Mouse (Mus musculus): ENCODE measurements around the gene Acot7. TPM values are rescaled to one million over a fixed set of nuclear protein-coding genes. Genes with fewer than 3 reads are reported as not detected.

The Acot7 gene
- polyA plus RNA-seq, 1 experiment = 167 TPM

- no peaks in the 10 kb centered on the region for H3K36me3 ChIP-seq (ENCODE audit: control insufficient read depth, insufficient read depth)
- TF ChIP-seq TCF3 (IDR thresholded peaks at IDR 0.05; ENCODE audit: insufficient read length, low read depth) = no peak
- peak; percentile 94 for TF ChIP-seq CEBPB (IDR thresholded peaks at IDR 0.05; ENCODE audit: insufficient read depth, poor library complexity, severe bottlenecking)
- H3K4me3 ChIP-seq = peak overlapping the region; percentile 20
- H3K27me3 ChIP-seq (ENCODE audit: control insufficient read depth, insufficient read depth, insufficient read length) = no peaks in the 10 kb centered on the region
- H3K79me2 ChIP-seq (ENCODE audit: control insufficient read depth, insufficient read depth) = no peaks in the 10 kb centered on the region
- peak overlapping the region; percentile 76 for H3K4me2 ChIP-seq (ENCODE audit: low read depth)
- H3ac ChIP-seq (ENCODE audit: control insufficient read depth, insufficient read length) = peak overlapping the region; percentile 12
These were observed 96.8 kb downstream of the Acot7 start for GRCm38 (mm10) chr4:152274681-152275131.

- H3ac ChIP-seq (ENCODE audit: control insufficient read depth, insufficient read length) = no peak overlapping the region
- no peak overlapping the region for H3K4me2 ChIP-seq (ENCODE audit: low read depth)
- no peaks in the 10 kb centered on the region for H3K36me3 ChIP-seq (ENCODE audit: control insufficient read depth, insufficient read depth)
- no peak overlapping the region for H3K4me3 ChIP-seq
- TF ChIP-seq TCF12 (IDR thresholded peaks at IDR 0.05; ENCODE audit: insufficient read depth, poor library complexity, severe bottlenecking) (no peak), MAX (IDR thresholded peaks at IDR 0.05; ENCODE audit: low read depth) (no peak), TCF3 (IDR thresholded peaks at IDR 0.05; ENCODE audit: insufficient read length, low read depth) (no peak), USF1 (IDR thresholded peaks at IDR 0.05; ENCODE audit: low read depth) (no peak), E2F4 (IDR thresholded peaks at IDR 0.05; ENCODE audit: insufficient read depth) (no peak), MYOD1 (IDR thresholded peaks at IDR 0.05; ENCODE audit: control insufficient read depth in 1 of 3, insufficient read length in 2 of 3, low read depth in 2 of 3) (peak in 1 of 3 experiments; percentile 5), MYOG (IDR thresholded peaks at IDR 0.05; ENCODE audit: control insufficient read depth in 1 of 3, insufficient read depth in 1 of 3, insufficient read length in 2 of 3, low read depth in 2 of 3) (no peak), POLR2AphosphoS2 (IDR thresholded peaks at IDR 0.05; ENCODE audit: insufficient read length, low read depth) (no peak)
- no peaks in the 10 kb centered on the region for H3K79me2 ChIP-seq (ENCODE audit: control insufficient read depth, insufficient read depth)
- H3K27me3 ChIP-seq (ENCODE audit: control insufficient read depth, insufficient read depth, insufficient read length) = no peaks in the 10 kb centered on the region
These were observed 98.7 kb downstream of the Acot7 start for GRCm38 (mm10) chr4:152276389-152277347.

GRCm38 (mm10) chr4:152277916-152278315 lies 100.0 kb downstream of the Acot7 start:
- Histone ChIP-seq H3ac (ENCODE audit: control insufficient read depth, insufficient read length) (no peak overlapping the region), H3K4me3 (no peak overlapping the region), H3K27me3 (ENCODE audit: control insufficient read depth, insufficient read depth, insufficient read length) (peaks cover 1% of the 10 kb centered on the region), H3K36me3 (ENCODE audit: control insufficient read depth, insufficient read depth) (no peaks in the 10 kb centered on the region), H3K79me2 (ENCODE audit: control insufficient read depth, insufficient read depth) (no peaks in the 10 kb centered on the region), H3K4me2 (ENCODE audit: low read depth) (no peak overlapping the region)
- TF ChIP-seq TCF12 (IDR thresholded peaks at IDR 0.05; ENCODE audit: insufficient read depth, poor library complexity, severe bottlenecking) = no peak
- TF ChIP-seq REST (IDR thresholded peaks at IDR 0.05; ENCODE audit: insufficient read depth, insufficient read length) = no peak
- TF ChIP-seq POLR2AphosphoS2 (IDR thresholded peaks at IDR 0.05; ENCODE audit: insufficient read length, low read depth) = no peak
- no peak for TF ChIP-seq SRF (IDR thresholded peaks at IDR 0.05; ENCODE audit: control insufficient read depth, insufficient read length, low read depth)
- no peak for TF ChIP-seq E2F4 (IDR thresholded peaks at IDR 0.05; ENCODE audit: insufficient read depth)
- TF ChIP-seq TCF3 (IDR thresholded peaks at IDR 0.05; ENCODE audit: insufficient read length, low read depth) = no peak
- TF ChIP-seq CEBPB (IDR thresholded peaks at IDR 0.05; ENCODE audit: insufficient read depth, poor library complexity, severe bottlenecking) = no peak
- TF ChIP-seq USF1 (IDR thresholded peaks at IDR 0.05; ENCODE audit: low read depth) = no peak
- TF ChIP-seq MYOD1 (IDR thresholded peaks at IDR 0.05; ENCODE audit: control insufficient read depth in 1 of 3, insufficient read length in 2 of 3, low read depth in 2 of 3) = no peak
- no peak for TF ChIP-seq POLR2A (IDR thresholded peaks at IDR 0.05; ENCODE audit: insufficient read length, low read depth)
- no peak for TF ChIP-seq MAX (IDR thresholded peaks at IDR 0.05; ENCODE audit: low read depth)
- no peak for TF ChIP-seq MYOG (IDR thresholded peaks at IDR 0.05; ENCODE audit: control insufficient read depth in 1 of 3, insufficient read depth in 1 of 3, insufficient read length in 2 of 3, low read depth in 2 of 3)

GRCm38 (mm10) chr4:152278986-152279385 lies 101.1 kb downstream of the Acot7 start:
- no peak overlapping the region for H3ac ChIP-seq (ENCODE audit: control insufficient read depth, insufficient read length)
- H3K27me3 ChIP-seq (ENCODE audit: control insufficient read depth, insufficient read depth, insufficient read length) = peaks cover 7% of the 10 kb centered on the region
- TF ChIP-seq MYOD1 (IDR thresholded peaks at IDR 0.05; ENCODE audit: control insufficient read depth in 1 of 3, insufficient read length in 2 of 3, low read depth in 2 of 3) (no peak), POLR2A (IDR thresholded peaks at IDR 0.05; ENCODE audit: insufficient read length, low read depth) (no peak), MAX (IDR thresholded peaks at IDR 0.05; ENCODE audit: low read depth) (no peak), E2F4 (IDR thresholded peaks at IDR 0.05; ENCODE audit: insufficient read depth) (no peak), CEBPB (IDR thresholded peaks at IDR 0.05; ENCODE audit: insufficient read depth, poor library complexity, severe bottlenecking) (no peak), TCF3 (IDR thresholded peaks at IDR 0.05; ENCODE audit: insufficient read length, low read depth) (no peak), TCF12 (IDR thresholded peaks at IDR 0.05; ENCODE audit: insufficient read depth, poor library complexity, severe bottlenecking) (no peak), SRF (IDR thresholded peaks at IDR 0.05; ENCODE audit: control insufficient read depth, insufficient read length, low read depth) (no peak), REST (IDR thresholded peaks at IDR 0.05; ENCODE audit: insufficient read depth, insufficient read length) (no peak), USF1 (IDR thresholded peaks at IDR 0.05; ENCODE audit: low read depth) (no peak), MYOG (IDR thresholded peaks at IDR 0.05; ENCODE audit: control insufficient read depth in 1 of 3, insufficient read depth in 1 of 3, insufficient read length in 2 of 3, low read depth in 2 of 3) (no peak), POLR2AphosphoS2 (IDR thresholded peaks at IDR 0.05; ENCODE audit: insufficient read length, low read depth) (no peak)
- no peaks in the 10 kb centered on the region for H3K79me2 ChIP-seq (ENCODE audit: control insufficient read depth, insufficient read depth)
- no peak overlapping the region for H3K4me2 ChIP-seq (ENCODE audit: low read depth)
- H3K36me3 ChIP-seq (ENCODE audit: control insufficient read depth, insufficient read depth) = no peaks in the 10 kb centered on the region
- H3K4me3 ChIP-seq = no peak overlapping the region

Measured in myocyte (in vitro differentiated cells).